Mouse (Mus musculus) midbrain, embryonic 11.5 days (tissue): ENCODE results near the gene Myh10. TPM values are rescaled to one million over a fixed set of nuclear protein-coding genes. Genes with fewer than 3 reads are reported as not detected.
A peak's percentile ranks its signal among the peaks of the same experiment; 100 is the strongest.
"Not testable (repeated sequence)": the region's sequence is repeated elsewhere in the genome, so short reads cannot be mapped to it uniquely, and the experiment has no call there.

Experiments used
- ATAC-seq: fragments of 200-750 bp; cut with Nextera tagmentation; 2 replicates; pipeline ENCODE4 v1.8.0; 2017; ENCODE audit warnings: moderate TSS enrichment, moderate library complexity; ENCODE audit not compliant: low FRiP score
- DNase-seq: peaks from one replicate; pipeline ENCODE4 v3.0.0; 2015; ENCODE audit warnings: low spot score; ENCODE audit errors: missing footprints
- H3K27ac ChIP-seq: fragments of 300-500 bp; sonication (generic); 2 replicates; pipeline ENCODE4 v1.5.1; 2014; ENCODE audit warnings: low read depth, low read length
- H3K27me3 ChIP-seq: fragments of 300-500 bp; sonication (generic); 2 replicates; pipeline ENCODE4 v1.6.1; 2014; ENCODE audit warnings: mild to moderate bottlenecking, low read length, moderate library complexity, mixed read lengths; ENCODE audit not compliant: control insufficient read depth, insufficient read depth
- H3K36me3 ChIP-seq: fragments of 300-500 bp; sonication (generic); 2 replicates; pipeline ENCODE4 v1.6.1; 2014; ENCODE audit warnings: mild to moderate bottlenecking, low read length, moderate library complexity, mixed read lengths; ENCODE audit not compliant: control insufficient read depth, insufficient read depth
- H3K4me1 ChIP-seq: fragments of 300-500 bp; sonication (generic); 2 replicates; pipeline ENCODE4 v1.6.1; 2014; ENCODE audit warnings: low read length; ENCODE audit not compliant: control insufficient read depth, insufficient read depth
- H3K4me2 ChIP-seq: fragments of 300-500 bp; sonication (generic); 2 replicates; pipeline ENCODE4 v1.6.1; 2014; ENCODE audit warnings: mild to moderate bottlenecking, moderate library complexity
- H3K4me3 ChIP-seq: fragments of 300-500 bp; sonication (generic); 2 replicates; pipeline ENCODE4 v1.5.1; 2014; ENCODE audit warnings: low read depth, low read length
- H3K9ac ChIP-seq: fragments of 300-500 bp; sonication (generic); 2 replicates; pipeline ENCODE4 v1.6.1; 2014; ENCODE audit warnings: low read length
- H3K9me3 ChIP-seq: fragments of 300-500 bp; sonication (generic); 2 replicates; pipeline ENCODE4 v1.6.1; 2016; ENCODE audit warnings: low read length; ENCODE audit not compliant: control insufficient read depth
- WGBS: fragments of 180-500 bp; shearing (Covaris S2); extraction: QIAGEN DNeasy Blood & Tissue Kit; methylation state at CpG from one replicate; pipeline ENCODE4 v1.1.7; 2014; 5-methylcytosine and 5-hydroxymethylcytosine counted together
- polyA plus RNA-seq: library from polyadenylated mRNA; unstranded; fragments of >200 nt; fragmentation: Nextera tagmentation; extraction: Ambion mirVana; gene quantifications from 2 replicates; pipeline ENCODE4 v1.2.1, GENCODE M21; 2014

Gene Myh10
- polyA plus RNA-seq, 1 experiment from 2014 or later: 141 TPM

GRCm38 (mm10) chr11:68826735-68827134 is 135.4 kb downstream of the Myh10 start:
- no peaks in the 10 kb centered on the region for H3K9me3 ChIP-seq
- no peak overlapping the region for H3K4me3 ChIP-seq
- no peak for ATAC-seq
- H3K27me3 ChIP-seq: no peaks in the 10 kb centered on the region
- no peak overlapping the region for H3K4me2 ChIP-seq
- peaks cover 4% of the 10 kb centered on the region; the same call in 1 of the 2 replicates for H3K36me3 ChIP-seq
- no peak overlapping the region for H3K27ac ChIP-seq
- no peak overlapping the region for H3K9ac ChIP-seq
- no peak for DNase-seq
- no peaks in the 10 kb centered on the region for H3K4me1 ChIP-seq
- WGBS: 79% methylated on average over 3 of the region's 3 CpGs

DNA sequence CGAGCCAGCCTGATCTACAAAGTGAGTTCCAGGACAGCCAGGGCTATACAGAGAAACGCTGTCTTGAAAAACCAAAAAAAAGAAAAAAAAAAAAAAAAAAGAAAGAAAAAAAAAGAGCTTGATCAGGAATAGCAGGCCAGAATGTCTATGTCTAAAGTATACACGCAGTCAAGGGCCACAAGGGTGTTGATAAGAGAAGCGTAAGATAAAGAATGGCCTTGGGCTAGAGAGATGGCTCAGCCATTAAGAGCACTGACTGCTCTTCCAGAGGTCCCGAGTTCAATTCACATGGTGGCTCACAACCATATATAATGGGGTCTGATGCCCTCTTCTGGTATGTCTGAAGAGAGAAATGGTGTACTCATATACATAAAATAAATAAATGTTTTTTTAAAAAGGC is 140.2 kb downstream of the Myh10 start:
- 96% methylated on average over 5 of the region's 5 CpGs for WGBS
- H3K4me1 ChIP-seq, H3K27me3 ChIP-seq, H3K4me2 ChIP-seq, ATAC-seq, H3K27ac ChIP-seq, H3K9me3 ChIP-seq, H3K4me3 ChIP-seq, DNase-seq, H3K9ac ChIP-seq: not testable (repeated sequence)
- peaks cover 10% of the 10 kb centered on the region for H3K36me3 ChIP-seq

GRCm38 (mm10) chr11:68832793-68833192 is 141.4 kb downstream of the Myh10 start:
- Histone ChIP-seq H3K4me2 (no peak overlapping the region), H3K27ac (no peak overlapping the region), H3K27me3 (no peaks in the 10 kb centered on the region), H3K4me3 (no peak overlapping the region), H3K36me3 (peaks cover 10% of the 10 kb centered on the region), H3K9ac (no peak overlapping the region), H3K4me1 (no peaks in the 10 kb centered on the region), H3K9me3 (no peaks in the 10 kb centered on the region)
- ATAC-seq: no peak
- DNase-seq: no peak
- WGBS: 83% methylated on average over 4 of the region's 4 CpGs

GRCm38 (mm10) chr11:68833593-68833992 is 142.2 kb downstream of the Myh10 start:
- ATAC-seq (no peak), DNase-seq (no peak)
- H3K9ac ChIP-seq: no peak overlapping the region
- H3K4me1 ChIP-seq: no peaks in the 10 kb centered on the region
- H3K36me3 ChIP-seq: peaks cover 10% of the 10 kb centered on the region
- H3K4me2 ChIP-seq: no peak overlapping the region
- H3K9me3 ChIP-seq: no peaks in the 10 kb centered on the region
- no peak overlapping the region for H3K4me3 ChIP-seq
- H3K27ac ChIP-seq: no peak overlapping the region
- no peaks in the 10 kb centered on the region for H3K27me3 ChIP-seq

DNA sequence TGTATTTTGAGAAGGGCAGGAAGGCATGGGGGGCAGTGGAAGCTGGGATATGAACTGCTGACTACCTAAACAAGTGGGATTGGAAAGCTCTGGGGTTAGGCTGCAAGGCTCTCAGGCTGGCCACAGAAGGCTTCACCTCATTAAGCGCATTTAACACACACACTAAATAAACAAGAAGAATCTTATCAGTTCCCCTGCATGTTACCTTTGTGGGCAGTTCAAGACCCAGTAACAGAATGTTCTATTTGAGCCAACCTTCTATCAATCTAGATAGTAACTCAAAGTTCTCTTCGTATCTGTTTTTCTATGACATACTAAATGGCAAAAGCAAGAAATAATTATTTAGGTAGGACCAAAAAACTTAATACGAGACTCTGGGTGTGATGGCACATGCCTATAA is 143.7 kb downstream of the Myh10 start:
- ATAC-seq (no peak), DNase-seq (no peak)
- Histone ChIP-seq H3K27ac (no peak overlapping the region), H3K4me1 (no peaks in the 10 kb centered on the region), H3K9me3 (no peaks in the 10 kb centered on the region), H3K27me3 (no peaks in the 10 kb centered on the region), H3K9ac (no peak overlapping the region), H3K36me3 (peaks cover 9% of the 10 kb centered on the region), H3K4me2 (no peak overlapping the region), H3K4me3 (no peak overlapping the region)
- 86% methylated on average over 3 of the region's 3 CpGs for WGBS

GRCm38 (mm10) chr11:68839606-68840005 is 148.2 kb downstream of the Myh10 start:
- Histone ChIP-seq H3K27me3 (no peaks in the 10 kb centered on the region), H3K27ac (no peak overlapping the region), H3K9ac (no peak overlapping the region), H3K4me3 (no peak overlapping the region), H3K9me3 (no peaks in the 10 kb centered on the region), H3K4me2 (no peak overlapping the region), H3K4me1 (no peaks in the 10 kb centered on the region), H3K36me3 (peaks cover 11% of the 10 kb centered on the region)
- ATAC-seq (no peak), DNase-seq (no peak)
- 73% methylated on average over 5 of the region's 5 CpGs for WGBS

- Histone ChIP-seq H3K36me3 (no peaks in the 10 kb centered on the region), H3K27ac (no peak overlapping the region), H3K4me3 (no peak overlapping the region), H3K27me3 (no peaks in the 10 kb centered on the region), H3K4me2 (no peak overlapping the region), H3K4me1 (peaks cover 18% of the 10 kb centered on the region), H3K9ac (no peak overlapping the region), H3K9me3 (no peaks in the 10 kb centered on the region)
- DNase-seq (no peak), ATAC-seq (no peak)
- 92% methylated on average over 7 of the region's 7 CpGs for WGBS
These were observed 159.5 kb downstream of the Myh10 start for GRCm38 (mm10) chr11:68850862-68851261.

DNA sequence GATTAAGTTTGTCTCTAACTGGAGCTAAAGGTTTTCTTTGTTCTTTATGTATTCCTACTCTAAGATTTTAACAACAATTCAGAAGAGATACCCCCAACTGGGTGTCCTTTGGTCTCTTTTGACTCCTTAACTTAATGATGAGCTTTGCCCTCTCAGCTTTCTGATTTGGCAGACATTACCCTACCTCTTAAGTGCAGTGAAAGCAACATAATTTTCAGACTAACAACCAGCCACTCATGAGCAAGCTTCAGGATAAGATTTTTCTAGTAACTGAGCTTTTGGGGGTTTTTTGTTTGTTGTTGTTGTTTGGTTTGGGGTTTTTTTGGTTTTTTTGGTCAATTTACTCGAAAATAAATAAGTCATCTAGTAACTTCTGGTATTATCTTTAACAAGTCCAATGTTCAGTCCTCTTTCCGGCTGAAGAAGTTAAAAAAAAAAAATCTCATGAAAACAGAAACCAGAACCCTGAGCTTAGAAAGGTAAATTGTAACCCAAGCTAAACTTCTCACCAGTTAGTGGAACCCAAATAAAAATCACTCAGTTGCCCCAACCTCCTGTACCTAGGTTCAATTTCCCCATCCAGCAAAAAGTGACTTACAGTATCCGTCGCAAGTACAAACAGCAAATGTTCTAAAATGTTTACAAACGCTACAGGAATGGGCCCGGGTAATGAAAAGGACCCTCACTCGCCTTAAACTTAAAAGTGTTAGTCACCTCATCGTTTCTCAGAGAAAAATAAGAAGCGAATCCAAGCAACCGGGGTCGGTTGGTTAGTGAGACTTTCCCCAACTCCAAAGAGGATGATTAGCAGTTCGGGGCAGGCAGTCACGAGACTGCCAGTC is 160.5 kb downstream of the Myh10 start:
- peak overlapping the region; percentile 82; the same call in 1 of the 2 replicates for H3K27ac ChIP-seq
- peaks cover 18% of the 10 kb centered on the region for H3K4me1 ChIP-seq
- peak overlapping the region; percentile 93 for H3K4me3 ChIP-seq
- peak overlapping the region; percentile 91 for H3K9ac ChIP-seq
- 5% methylated on average over 13 of the region's 13 CpGs for WGBS
- H3K27me3 ChIP-seq: no peaks in the 10 kb centered on the region
- H3K9me3 ChIP-seq: no peaks in the 10 kb centered on the region
- H3K36me3 ChIP-seq: no peaks in the 10 kb centered on the region
- peak overlapping the region; percentile 80 for H3K4me2 ChIP-seq
- no peak for ATAC-seq
- peak; percentile 85 for DNase-seq

DNA sequence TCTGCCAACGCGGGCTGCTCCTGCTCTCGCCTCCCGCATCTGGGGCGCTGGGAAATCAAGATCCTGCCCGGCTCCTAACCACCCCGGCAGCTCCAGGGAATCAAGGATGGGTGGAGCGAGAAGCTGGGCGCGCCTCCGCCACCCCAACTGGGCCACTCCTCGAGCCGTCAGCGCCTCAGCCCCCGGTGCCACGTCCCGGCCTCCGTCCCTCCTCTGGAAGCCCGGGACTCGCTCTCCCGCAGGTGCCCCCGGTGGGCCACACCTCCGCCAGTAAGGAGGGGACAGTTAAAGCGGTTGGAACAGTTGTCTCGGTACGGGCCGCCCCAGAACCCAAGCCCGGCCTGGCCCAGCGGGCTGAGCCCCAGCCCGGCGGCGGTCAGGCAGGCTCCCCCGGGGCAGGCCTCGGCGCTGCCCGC is 161.1 kb downstream of the Myh10 start:
- Histone ChIP-seq H3K4me2 (peak overlapping the region; percentile 80), H3K4me1 (peaks cover 18% of the 10 kb centered on the region), H3K9ac (peak overlapping the region; percentile 91), H3K4me3 (peak overlapping the region; percentile 93), H3K27me3 (no peaks in the 10 kb centered on the region), H3K36me3 (no peaks in the 10 kb centered on the region), H3K9me3 (no peaks in the 10 kb centered on the region), H3K27ac (peak overlapping the region; percentile 82)
- 0% methylated on average over 36 of the region's 36 CpGs for WGBS
- ATAC-seq (no peak), DNase-seq (no peak)
